Mouse (Mus musculus): ENCODE data around the gene Dnajc19.

GRCm38 (mm10) chr3:34111941-34112685 lies 31.0 kb upstream of the Dnajc19 start:
- no peak for TF ChIP-seq POLR2A (IDR thresholded peaks at IDR 0.05; ENCODE audit: insufficient read depth, low read depth, low read length)
- TF ChIP-seq CTCF (IDR thresholded peaks at IDR 0.05), result no peak

Data from heart, adult 2 months (tissue).